Mouse (Mus musculus): ENCODE results near the gene Mapk8.

The Mapk8 gene

GRCm38 (mm10) chr14:33398065-33398860 lies 48.7 kb downstream of the Mapk8 start:
- no peak for DNase-seq (ENCODE audit: low spot score)

DNA sequence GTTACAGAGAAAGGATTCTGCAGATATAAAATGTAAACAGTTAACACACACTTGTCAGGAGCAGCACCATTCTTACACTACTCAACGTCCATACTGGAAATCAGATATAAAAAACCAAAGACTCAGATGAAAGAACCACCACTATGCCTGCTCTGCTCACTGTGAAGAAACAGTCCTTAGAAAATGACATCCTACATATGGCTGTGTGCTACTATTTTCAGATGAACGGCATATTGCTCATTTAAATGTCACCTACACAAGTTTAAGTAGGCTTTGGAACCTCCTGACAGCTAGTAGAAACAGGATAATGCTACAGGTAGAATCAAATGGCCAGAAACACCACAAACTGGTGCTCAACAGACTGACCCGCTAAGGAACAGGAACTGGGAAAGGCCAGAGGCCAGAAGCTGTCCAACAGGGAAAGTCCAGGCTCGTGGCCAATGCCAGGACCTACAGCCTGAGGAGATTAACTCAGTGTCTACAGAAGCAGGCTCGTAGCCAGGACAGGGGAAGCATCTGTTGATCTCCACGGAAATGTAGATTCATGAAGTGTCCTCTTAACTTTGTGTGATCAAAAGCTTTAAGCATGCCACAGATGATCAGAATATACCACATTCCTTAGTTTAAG lies 66.0 kb downstream of the Mapk8 start:
- DNase-seq (ENCODE audit: low spot score) = no peak

- no peak for DNase-seq (ENCODE audit: low spot score)
Measured at GRCm38 (mm10) chr14:33378723-33379122, 68.2 kb downstream of the Mapk8 start.

DNA sequence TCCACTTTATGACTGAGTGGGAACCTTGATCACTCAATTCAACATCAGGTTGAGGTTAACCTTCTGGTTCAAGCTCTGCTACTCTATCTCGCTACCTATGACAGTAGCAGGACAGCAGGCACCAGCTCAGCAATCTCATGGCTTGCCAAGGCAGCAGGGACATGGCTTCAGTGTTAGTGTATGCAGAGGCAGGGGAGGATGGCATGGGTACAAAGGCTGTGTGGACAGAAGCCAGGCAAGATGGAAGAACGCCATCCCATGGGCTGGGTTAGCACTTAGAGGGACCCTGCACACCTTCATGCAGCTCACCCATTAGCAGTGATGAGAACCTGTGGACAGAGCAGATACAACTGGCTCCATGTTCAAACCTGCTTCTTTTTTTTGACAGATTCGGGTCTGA lies 69.7 kb downstream of the Mapk8 start:
- DNase-seq (ENCODE audit: low spot score) = no peak

GRCm38 (mm10) chr14:33374089-33374488 lies 72.9 kb downstream of the Mapk8 start:
- DNase-seq (ENCODE audit: low spot score) = no peak

DNA sequence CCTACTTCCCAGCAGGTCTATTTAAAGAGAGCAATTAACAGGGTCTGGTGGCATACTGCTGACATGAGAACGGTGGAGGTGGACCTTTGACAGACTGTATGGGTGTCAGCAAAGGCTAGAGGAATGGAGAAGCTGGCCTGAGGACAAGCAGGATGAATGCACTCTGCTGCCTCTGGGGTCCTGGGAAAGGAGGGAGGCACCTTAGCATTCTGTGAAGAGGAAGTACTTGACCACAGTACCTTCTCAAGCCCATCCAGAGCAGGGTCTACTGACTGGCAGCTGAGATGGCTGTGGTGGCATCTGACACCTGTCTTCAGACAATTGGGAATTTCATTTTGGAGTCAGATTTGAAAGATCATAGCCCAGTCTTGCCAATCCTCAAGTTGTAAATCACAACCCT lies 73.7 kb downstream of the Mapk8 start:
- DNase-seq (ENCODE audit: low spot score) = no peak

DNA sequence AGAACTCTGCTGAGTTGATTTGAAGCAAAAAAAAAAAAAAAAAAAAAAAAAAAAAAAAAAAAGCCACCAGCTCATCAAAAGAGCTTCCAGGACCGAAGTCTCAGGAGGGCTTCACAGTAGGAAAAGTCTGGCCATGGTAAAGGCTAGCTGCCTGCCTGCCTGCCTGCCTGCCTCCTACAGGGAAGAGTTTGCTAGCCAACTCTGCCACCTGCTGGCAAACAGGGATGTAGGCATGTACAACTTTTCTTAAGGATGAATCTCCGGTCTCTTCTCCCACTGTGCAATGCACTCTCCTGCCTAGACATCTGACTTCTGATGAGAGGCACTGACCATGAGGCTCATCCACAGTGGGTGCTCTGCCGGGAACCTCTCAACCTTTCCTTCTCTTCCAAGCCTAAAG lies 75.7 kb downstream of the Mapk8 start:
- peak; percentile 69 for DNase-seq (ENCODE audit: low spot score)

DNA sequence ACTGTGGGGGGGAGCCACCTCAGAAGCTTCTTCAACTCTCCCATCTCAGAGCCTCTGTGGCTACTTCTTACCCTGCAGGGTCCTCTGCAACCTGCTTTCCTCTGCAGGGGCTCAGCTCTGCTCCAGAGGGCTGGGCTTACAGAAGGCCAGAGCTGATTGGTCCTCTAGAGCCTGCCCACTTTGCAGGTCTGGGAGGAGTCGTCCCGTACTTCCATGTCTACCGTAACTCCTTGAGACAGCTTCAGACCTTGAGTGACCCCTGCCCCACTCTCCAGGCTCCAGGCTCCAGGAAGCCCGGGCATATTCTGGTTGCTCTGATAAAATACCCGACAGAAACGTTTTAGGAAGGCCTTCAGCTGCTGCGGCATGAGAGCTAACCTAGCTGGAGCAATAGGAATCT lies 76.9 kb downstream of the Mapk8 start:
- DNase-seq (ENCODE audit: low spot score) = no peak

GRCm38 (mm10) chr14:33369375-33369774 lies 77.6 kb downstream of the Mapk8 start:
- DNase-seq (ENCODE audit: low spot score) = no peak

GRCm38 (mm10) chr14:33366891-33367777 lies 79.8 kb downstream of the Mapk8 start:
- DNase-seq (ENCODE audit: low spot score) = no peak

- DNase-seq (ENCODE audit: low spot score) = no peak
Measured at GRCm38 (mm10) chr14:33364061-33364460, 82.9 kb downstream of the Mapk8 start.

DNA sequence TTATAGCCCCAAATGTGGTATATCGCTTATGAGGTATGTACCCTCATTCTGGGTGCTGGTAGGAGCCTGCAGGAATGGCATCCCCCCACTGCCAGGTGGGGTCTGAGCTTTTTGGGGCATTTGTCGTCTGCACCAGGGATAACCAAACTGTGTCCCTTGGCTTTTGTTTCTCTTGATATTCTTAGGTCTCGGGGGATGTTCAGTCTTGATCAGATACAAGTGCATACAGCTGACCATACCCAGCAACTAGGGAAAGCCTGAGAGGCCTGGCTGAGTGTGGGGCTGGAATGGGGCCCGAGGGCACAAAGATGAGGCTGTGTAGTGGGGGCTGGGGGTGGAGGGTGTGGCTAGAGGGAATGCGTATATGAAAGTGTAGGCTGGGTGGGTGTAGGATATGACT lies 83.3 kb downstream of the Mapk8 start:
- no peak for DNase-seq (ENCODE audit: low spot score)

DNA sequence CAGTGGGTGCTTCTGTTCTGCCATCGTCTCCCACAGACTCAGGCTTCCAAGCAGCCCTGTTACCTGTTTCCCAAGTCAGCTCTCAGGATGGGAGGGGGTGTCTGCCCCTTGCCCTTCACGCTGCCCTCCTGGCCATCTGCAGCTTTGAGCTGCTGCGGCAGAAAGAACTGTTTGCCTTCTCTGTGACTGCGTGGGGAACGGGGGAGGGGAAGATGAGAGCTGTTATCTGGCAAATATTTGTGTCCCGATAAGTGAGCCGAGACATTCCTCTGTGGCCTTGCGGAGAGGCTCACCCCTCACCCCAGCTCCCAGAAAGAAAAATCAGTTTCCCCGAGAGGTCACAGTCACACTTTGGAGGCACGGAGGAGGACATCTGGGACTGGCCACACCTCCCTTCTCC lies 84.2 kb downstream of the Mapk8 start:
- no peak for DNase-seq (ENCODE audit: low spot score)

GRCm38 (mm10) chr14:33362122-33362521 lies 84.8 kb downstream of the Mapk8 start:
- no peak for DNase-seq (ENCODE audit: low spot score)

- DNase-seq (ENCODE audit: low spot score) = no peak
Measured at GRCm38 (mm10) chr14:33361546-33361945, 85.4 kb downstream of the Mapk8 start.

DNA sequence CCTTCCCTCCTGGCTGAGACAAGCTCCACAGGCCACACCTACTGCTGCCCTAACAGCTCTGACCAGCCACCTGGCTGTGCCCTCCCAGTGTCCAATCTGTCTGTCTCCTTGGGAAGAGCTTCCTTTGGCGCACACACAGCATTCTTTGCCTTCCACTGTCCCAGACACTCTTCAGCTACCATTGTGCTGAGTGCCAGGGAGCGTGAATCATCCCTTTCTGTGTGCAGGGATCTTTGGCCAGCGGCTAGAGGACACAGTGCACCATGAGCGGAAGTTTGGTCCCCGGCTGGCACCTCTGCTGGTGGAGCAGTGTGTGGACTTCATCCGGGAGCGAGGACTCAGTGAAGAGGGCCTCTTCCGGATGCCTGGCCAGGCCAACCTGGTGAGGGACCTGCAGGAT lies 88.1 kb downstream of the Mapk8 start:
- DNase-seq (ENCODE audit: low spot score) = no peak

- no peak for DNase-seq (ENCODE audit: low spot score)
Measured at GRCm38 (mm10) chr14:33357600-33358368, 89.2 kb downstream of the Mapk8 start.

- no peak for DNase-seq (ENCODE audit: low spot score)
Measured at GRCm38 (mm10) chr14:33355276-33355675, 91.7 kb downstream of the Mapk8 start.

DNA sequence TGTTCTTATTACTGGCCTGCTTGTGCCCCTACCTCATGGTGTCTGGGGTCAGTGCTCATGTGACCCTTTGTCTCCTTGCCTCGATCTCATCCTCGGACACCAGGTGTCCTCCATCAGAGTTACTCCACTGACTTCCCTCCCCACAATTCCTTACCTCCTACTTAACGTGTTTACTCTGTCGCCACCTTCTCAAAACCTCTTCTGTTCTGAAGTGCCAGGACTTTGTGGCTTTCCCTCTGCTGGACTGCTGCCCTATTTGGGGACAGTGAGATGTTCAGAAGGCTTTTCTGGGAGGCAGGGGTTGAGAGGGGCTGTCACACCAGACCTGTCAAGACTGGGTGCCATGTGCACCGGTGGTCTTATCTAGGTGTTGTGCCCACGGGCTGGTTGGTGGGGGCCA lies 94.1 kb downstream of the Mapk8 start:
- DNase-seq (ENCODE audit: low spot score) = no peak

GRCm38 (mm10) chr14:33351984-33352722 lies 94.8 kb downstream of the Mapk8 start:
- DNase-seq (ENCODE audit: low spot score) = no peak

GRCm38 (mm10) chr14:33351019-33351418 lies 95.9 kb downstream of the Mapk8 start:
- DNase-seq (ENCODE audit: low spot score) = no peak
